Mouse (Mus musculus): ENCODE results near the gene Llgl1. TPM values are rescaled to one million over a fixed set of nuclear protein-coding genes. Genes with fewer than 3 reads are reported as not detected.

Gene Llgl1
- polyA plus RNA-seq, 1 experiment from 2014 or later = 43.8 TPM

DNA sequence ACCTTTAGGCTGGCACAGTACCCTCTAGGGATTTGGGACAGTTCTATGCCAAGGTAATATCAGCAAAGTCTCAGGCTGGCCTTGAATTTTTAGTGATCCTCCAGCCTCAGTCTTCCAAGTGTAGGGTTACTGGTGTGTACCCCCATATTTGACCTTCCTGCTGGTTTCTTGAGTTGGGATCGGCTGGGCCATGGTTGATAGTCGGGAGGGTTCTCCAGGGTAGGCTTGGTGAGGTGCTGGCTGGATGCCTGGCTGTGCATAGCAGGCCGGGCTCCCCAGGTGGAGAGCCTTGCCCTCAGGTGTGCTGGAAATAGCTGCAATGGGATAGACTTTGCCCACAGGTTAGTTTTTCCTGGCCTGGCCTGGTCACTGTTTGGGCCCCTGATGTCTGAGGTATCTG, 5.7 kb downstream of the Llgl1 start:
- DNase-seq (ENCODE audit: low spot score) (no peak), ATAC-seq (ENCODE audit: low FRiP score) (no peak)
- 97% methylated on average over 3 of the region's 3 CpGs for WGBS
- no peaks in the 10 kb centered on the region for H3K9me3 ChIP-seq (ENCODE audit: control insufficient read depth, low read length)
- H3K4me1 ChIP-seq (replicated peaks; ENCODE audit: control insufficient read depth, insufficient read depth, low read length) = peaks cover 21% of the 10 kb centered on the region
- H3K27ac ChIP-seq = no peak overlapping the region
- peaks cover 60% of the 10 kb centered on the region for H3K36me3 ChIP-seq (replicated peaks; ENCODE audit: control insufficient read depth, insufficient read depth)
- H3K4me2 ChIP-seq (replicated peaks) = no peak overlapping the region
- H3K27me3 ChIP-seq (ENCODE audit: control insufficient read depth, insufficient read depth, low read length) = no peaks in the 10 kb centered on the region
- 0 out of 2 replicates have a peak overlapping the region, but pooled peaks have one; percentile 8 for H3K9ac ChIP-seq
- no peak overlapping the region for H3K4me3 ChIP-seq (replicated peaks; ENCODE audit: low read length)

DNA sequence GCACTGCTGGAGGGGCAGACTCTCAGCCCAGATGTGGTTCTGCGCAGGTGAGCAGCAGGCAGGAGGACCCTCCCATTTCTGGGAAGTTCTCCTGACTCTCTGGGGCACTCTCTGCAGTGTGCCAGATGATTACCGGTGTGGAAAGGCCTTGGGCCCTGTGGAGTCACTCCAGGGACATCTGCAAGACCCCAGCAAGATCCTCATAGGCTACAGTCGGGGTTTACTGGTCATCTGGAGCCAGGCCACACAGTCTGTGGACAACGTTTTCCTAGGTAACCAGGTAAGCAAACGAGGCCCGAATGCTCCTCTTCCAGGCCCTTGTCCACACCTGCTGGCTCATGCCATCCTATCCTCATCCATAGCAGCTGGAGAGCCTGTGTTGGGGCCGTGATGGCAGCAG, 6.6 kb downstream of the Llgl1 start:
- Histone ChIP-seq H3K9me3 (ENCODE audit: control insufficient read depth, low read length) (no peaks in the 10 kb centered on the region), H3K4me1 (replicated peaks; ENCODE audit: control insufficient read depth, insufficient read depth, low read length) (peaks cover 14% of the 10 kb centered on the region), H3K27me3 (ENCODE audit: control insufficient read depth, insufficient read depth, low read length) (no peaks in the 10 kb centered on the region), H3K9ac (no peak overlapping the region), H3K4me3 (replicated peaks; ENCODE audit: low read length) (no peak overlapping the region), H3K4me2 (replicated peaks) (no peak overlapping the region), H3K27ac (no peak overlapping the region), H3K36me3 (replicated peaks; ENCODE audit: control insufficient read depth, insufficient read depth) (peaks cover 68% of the 10 kb centered on the region)
- ATAC-seq (ENCODE audit: low FRiP score) (no peak), DNase-seq (ENCODE audit: low spot score) (no peak)
- 94% methylated on average over 7 of the region's 7 CpGs for WGBS

DNA sequence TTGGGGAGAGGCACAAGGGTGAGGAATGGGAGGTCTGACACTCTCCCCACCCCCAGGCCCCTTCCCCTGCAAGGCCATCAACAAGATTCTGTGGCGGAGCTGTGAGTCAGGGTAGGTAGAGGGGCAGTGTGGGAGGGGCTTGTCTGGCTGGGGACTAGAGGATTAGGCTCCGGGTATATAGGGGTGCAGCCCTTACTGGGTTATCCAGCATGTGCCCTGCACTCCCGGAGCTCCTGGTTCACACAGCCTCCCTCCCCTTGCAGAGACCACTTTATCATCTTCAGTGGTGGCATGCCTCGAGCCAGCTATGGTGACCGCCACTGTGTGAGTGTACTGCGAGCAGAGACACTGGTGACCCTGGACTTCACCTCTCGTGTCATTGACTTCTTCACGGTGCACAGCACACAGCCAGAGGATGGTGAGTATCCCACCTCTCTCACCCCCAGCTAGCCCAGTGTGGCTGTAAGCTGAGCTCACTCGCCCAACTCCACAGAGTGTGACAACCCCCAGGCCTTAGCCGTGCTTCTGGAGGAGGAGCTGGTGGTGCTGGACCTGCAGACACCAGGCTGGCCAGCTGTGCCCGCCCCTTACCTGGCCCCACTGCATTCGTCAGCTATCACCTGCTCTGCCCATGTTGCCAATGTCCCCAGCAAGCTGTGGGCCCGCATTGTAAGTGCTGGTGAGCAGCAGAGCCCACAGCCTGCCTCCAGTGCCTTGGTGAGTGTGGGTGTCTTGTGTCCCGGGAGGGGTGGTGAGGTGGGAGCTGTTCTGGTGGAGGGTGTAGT, 7.4 kb downstream of the Llgl1 start:
- H3K36me3 ChIP-seq (replicated peaks; ENCODE audit: control insufficient read depth, insufficient read depth) = peaks cover 77% of the 10 kb centered on the region
- no peak overlapping the region for H3K4me2 ChIP-seq (replicated peaks)
- H3K27me3 ChIP-seq (ENCODE audit: control insufficient read depth, insufficient read depth, low read length) = no peaks in the 10 kb centered on the region
- no peak overlapping the region for H3K27ac ChIP-seq
- ATAC-seq (ENCODE audit: low FRiP score) (no peak), DNase-seq (ENCODE audit: low spot score) (no peak)
- H3K4me3 ChIP-seq (replicated peaks; ENCODE audit: low read length) = no peak overlapping the region
- H3K9ac ChIP-seq = no peak overlapping the region
- 85% methylated on average over 14 of the region's 14 CpGs for WGBS
- no peaks in the 10 kb centered on the region for H3K9me3 ChIP-seq (ENCODE audit: control insufficient read depth, low read length)
- peaks cover 6% of the 10 kb centered on the region; the same call in 1 of the 2 replicates for H3K4me1 ChIP-seq (replicated peaks; ENCODE audit: control insufficient read depth, insufficient read depth, low read length)

DNA sequence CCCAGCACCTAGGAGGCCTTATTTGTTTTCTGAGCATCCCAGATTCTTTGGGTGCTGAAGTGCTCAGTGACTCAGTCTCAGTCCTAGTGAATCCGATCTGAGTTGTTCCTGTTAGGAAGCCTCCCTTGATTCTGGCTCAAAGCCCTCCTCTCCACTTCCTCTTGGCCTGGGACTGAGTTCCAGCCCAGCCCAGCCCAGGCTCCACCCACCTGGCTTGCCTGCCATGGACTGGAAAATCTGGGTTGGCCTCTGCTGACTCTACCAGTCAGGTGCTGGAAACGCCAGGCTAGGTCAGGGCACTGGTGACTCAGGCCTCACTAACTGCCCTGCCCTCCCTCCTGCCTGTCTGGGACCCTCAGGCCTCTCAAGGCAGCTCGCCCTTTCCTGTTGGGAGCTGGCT, 8.1 kb downstream of the Llgl1 start:
- Histone ChIP-seq H3K4me3 (replicated peaks; ENCODE audit: low read length) (no peak overlapping the region), H3K4me2 (replicated peaks) (no peak overlapping the region), H3K9me3 (ENCODE audit: control insufficient read depth, low read length) (no peaks in the 10 kb centered on the region), H3K27me3 (ENCODE audit: control insufficient read depth, insufficient read depth, low read length) (no peaks in the 10 kb centered on the region), H3K36me3 (replicated peaks; ENCODE audit: control insufficient read depth, insufficient read depth) (peaks cover 84% of the 10 kb centered on the region), H3K4me1 (replicated peaks; ENCODE audit: control insufficient read depth, insufficient read depth, low read length) (0 out of 2 replicates have a peak, but pooled peaks cover 4% of the 10 kb centered on the region), H3K27ac (no peak overlapping the region), H3K9ac (no peak overlapping the region)
- no peak for ATAC-seq (ENCODE audit: low FRiP score)
- no peak for DNase-seq (ENCODE audit: low spot score)
- 91% methylated on average over 3 of the region's 3 CpGs for WGBS

DNA sequence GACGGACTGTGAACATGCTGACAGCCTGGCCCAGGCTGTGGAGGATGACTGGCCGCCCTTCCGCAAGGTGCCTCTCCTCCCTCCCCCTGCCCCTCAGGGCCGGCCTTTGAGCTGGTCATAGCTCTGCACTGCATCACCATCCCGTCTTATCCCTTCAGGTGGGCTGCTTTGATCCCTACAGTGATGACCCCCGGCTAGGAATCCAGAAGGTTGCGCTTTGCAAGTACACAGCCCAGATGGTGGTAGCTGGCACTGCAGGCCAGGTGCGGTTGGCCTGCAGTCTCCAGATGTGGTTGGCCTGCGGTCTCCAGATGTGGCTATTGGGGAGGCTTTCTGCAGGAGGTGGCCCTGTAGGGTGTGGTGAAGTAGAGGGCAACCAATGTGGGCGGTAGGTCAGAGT, 9.1 kb downstream of the Llgl1 start:
- 93% methylated on average over 10 of the region's 10 CpGs for WGBS
- H3K9me3 ChIP-seq (ENCODE audit: control insufficient read depth, low read length) = no peaks in the 10 kb centered on the region
- DNase-seq (ENCODE audit: low spot score) = no peak

DNA sequence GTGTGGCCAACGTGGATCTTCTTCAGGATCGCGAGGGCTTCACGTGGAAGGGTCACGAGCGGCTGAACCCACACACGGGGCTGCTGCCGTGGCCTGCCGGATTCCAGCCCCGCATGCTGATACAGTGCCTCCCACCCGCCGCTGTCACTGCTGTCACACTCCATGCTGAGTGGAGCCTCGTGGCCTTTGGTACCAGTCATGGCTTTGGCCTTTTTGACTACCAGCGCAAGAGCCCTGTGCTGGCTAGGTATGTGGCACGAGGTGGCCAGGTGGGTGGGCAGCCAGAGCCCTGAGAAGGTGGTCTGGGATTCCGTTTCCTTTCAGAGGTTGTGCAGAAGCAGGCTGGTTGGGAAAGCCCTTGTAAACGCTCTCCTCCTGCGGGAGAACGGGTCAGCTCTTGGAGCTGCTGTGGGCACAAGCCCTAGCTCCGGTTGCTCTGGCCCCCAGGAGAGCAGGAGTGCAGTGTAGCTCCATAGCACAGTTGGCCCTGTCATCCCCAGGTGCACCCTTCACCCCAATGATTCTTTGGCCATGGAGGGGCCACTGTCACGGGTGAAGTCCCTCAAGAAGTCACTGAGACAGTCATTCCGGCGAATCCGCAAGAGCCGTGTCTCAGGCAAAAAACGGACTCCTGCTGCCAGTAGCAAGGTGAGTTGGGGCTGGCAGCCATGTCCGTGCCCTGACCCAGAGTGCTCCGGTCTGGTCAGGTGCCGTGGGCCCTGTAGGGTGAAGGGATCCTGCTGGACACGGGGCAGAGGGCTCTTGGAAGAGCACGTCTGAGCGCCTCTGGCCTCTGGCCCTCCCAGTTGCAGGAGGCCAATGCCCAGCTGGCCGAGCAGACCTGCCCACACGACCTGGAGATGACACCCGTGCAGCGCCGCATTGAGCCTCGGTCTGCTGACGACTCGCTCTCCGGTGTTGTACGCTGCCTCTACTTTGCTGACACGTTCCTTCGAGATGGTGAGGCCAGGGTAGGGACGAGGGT, 10.2 kb downstream of the Llgl1 start:
- WGBS = 94% methylated on average over 45 of the region's 45 CpGs
- no peak overlapping the region for H3K4me2 ChIP-seq (replicated peaks)
- no peak overlapping the region for H3K27ac ChIP-seq
- DNase-seq (ENCODE audit: low spot score) (no peak), ATAC-seq (ENCODE audit: low FRiP score) (no peak)
- no peaks in the 10 kb centered on the region for H3K9me3 ChIP-seq (ENCODE audit: control insufficient read depth, low read length)
- H3K9ac ChIP-seq = no peak overlapping the region
- peaks cover 100% of the 10 kb centered on the region for H3K36me3 ChIP-seq (replicated peaks; ENCODE audit: control insufficient read depth, insufficient read depth)
- H3K4me3 ChIP-seq (replicated peaks; ENCODE audit: low read length) = no peak overlapping the region
- H3K4me1 ChIP-seq (replicated peaks; ENCODE audit: control insufficient read depth, insufficient read depth, low read length) = no peaks in the 10 kb centered on the region
- H3K27me3 ChIP-seq (ENCODE audit: control insufficient read depth, insufficient read depth, low read length) = no peaks in the 10 kb centered on the region

More for the DNA sequence above, 9.1 kb downstream of the Llgl1 start:
- ATAC-seq (ENCODE audit: low FRiP score) = no peak
- H3K27ac ChIP-seq = no peak overlapping the region
- no peaks in the 10 kb centered on the region for H3K4me1 ChIP-seq (replicated peaks; ENCODE audit: control insufficient read depth, insufficient read depth, low read length)
- no peaks in the 10 kb centered on the region for H3K27me3 ChIP-seq (ENCODE audit: control insufficient read depth, insufficient read depth, low read length)
- H3K36me3 ChIP-seq (replicated peaks; ENCODE audit: control insufficient read depth, insufficient read depth) = peaks cover 94% of the 10 kb centered on the region
- H3K4me2 ChIP-seq (replicated peaks) = no peak overlapping the region
- no peak overlapping the region for H3K4me3 ChIP-seq (replicated peaks; ENCODE audit: low read length)
- no peak overlapping the region for H3K9ac ChIP-seq

DNA sequence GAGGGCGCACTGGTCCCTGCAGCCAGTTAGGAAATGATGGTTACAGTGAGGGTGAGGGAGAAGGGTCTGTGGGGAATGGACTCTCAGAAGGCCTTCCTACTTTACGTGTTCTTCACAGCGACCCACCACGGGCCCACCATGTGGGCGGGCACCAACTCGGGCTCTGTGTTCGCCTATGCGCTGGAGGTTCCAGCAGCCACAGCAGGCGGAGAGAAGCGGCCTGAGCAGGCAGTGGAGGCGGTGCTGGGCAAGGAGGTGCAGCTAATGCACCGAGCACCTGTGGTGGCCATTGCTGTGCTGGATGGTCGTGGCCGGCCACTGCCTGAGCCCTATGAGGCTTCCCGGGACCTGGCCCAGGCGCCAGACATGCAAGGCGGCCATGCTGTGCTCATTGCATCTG, 11.7 kb downstream of the Llgl1 start:
- Histone ChIP-seq H3K4me3 (replicated peaks; ENCODE audit: low read length) (no peak overlapping the region), H3K9me3 (ENCODE audit: control insufficient read depth, low read length) (no peaks in the 10 kb centered on the region), H3K9ac (no peak overlapping the region), H3K36me3 (replicated peaks; ENCODE audit: control insufficient read depth, insufficient read depth) (peaks cover 100% of the 10 kb centered on the region), H3K4me1 (replicated peaks; ENCODE audit: control insufficient read depth, insufficient read depth, low read length) (no peaks in the 10 kb centered on the region), H3K27me3 (ENCODE audit: control insufficient read depth, insufficient read depth, low read length) (no peaks in the 10 kb centered on the region), H3K27ac (no peak overlapping the region), H3K4me2 (replicated peaks) (no peak overlapping the region)
- ATAC-seq (ENCODE audit: low FRiP score) = no peak
- 91% methylated on average over 17 of the region's 17 CpGs for WGBS
- DNase-seq (ENCODE audit: low spot score) = no peak

DNA sequence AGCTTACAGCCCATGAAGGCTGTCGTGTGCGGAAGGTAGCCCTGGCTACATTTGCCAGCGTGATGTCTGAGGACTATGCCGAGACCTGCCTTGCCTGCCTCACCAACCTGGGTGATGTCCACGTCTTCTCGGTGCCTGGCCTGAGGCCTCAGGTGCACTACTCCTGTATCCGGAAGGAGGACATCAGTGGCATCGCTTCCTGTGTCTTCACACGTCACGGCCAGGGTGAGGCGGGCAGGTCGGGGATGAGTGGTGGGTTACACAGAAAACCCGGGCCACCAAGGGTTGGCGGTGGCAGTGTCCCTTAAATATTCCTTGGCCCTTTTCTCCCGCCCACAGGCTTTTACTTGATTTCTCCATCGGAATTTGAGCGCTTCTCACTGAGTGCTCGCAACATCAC, 12.5 kb downstream of the Llgl1 start:
- Histone ChIP-seq H3K4me2 (replicated peaks) (no peak overlapping the region), H3K27me3 (ENCODE audit: control insufficient read depth, insufficient read depth, low read length) (no peaks in the 10 kb centered on the region), H3K9me3 (ENCODE audit: control insufficient read depth, low read length) (no peaks in the 10 kb centered on the region), H3K4me3 (replicated peaks; ENCODE audit: low read length) (no peak overlapping the region), H3K36me3 (replicated peaks; ENCODE audit: control insufficient read depth, insufficient read depth) (peaks cover 100% of the 10 kb centered on the region), H3K27ac (no peak overlapping the region), H3K4me1 (replicated peaks; ENCODE audit: control insufficient read depth, insufficient read depth, low read length) (no peaks in the 10 kb centered on the region), H3K9ac (no peak overlapping the region)
- ATAC-seq (ENCODE audit: low FRiP score) (no peak), DNase-seq (ENCODE audit: low spot score) (no peak)
- WGBS = 96% methylated on average over 18 of the region's 18 CpGs

DNA sequence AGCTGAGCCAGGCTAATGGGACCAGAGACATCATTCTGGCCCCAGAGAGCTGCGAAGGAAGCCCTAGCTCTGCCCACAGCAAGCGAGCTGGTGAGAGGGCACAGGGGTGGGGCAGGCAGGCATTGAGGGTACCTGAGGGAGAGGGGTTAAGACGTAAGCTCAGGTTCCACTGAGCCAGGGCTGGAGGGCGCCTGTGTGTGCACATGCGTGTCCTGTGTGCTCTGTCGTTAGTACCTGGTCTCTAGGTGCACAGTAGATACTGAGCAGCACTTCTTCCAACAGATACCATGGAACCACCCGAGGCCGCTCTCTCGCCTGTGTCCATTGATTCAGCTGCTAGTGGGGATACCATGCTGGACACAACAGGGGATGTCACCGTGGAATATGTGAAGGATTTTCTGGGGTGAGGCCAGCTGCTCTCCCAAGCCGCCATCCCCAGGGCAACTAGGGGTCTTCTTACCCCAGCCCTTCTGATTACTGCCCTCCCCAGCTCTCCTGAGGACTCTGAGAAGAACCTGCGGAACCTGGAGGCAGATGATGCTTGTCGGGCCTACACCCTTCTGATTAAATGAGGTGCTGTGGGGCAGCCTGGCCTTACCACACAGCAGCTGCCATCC, 13.2 kb downstream of the Llgl1 start:
- ATAC-seq (ENCODE audit: low FRiP score) = no peak
- no peak overlapping the region for H3K9ac ChIP-seq
- DNase-seq (ENCODE audit: low spot score) = no peak
- WGBS = 93% methylated on average over 13 of the region's 13 CpGs
- H3K4me1 ChIP-seq (replicated peaks; ENCODE audit: control insufficient read depth, insufficient read depth, low read length) = no peaks in the 10 kb centered on the region
- no peak overlapping the region for H3K27ac ChIP-seq
- H3K9me3 ChIP-seq (ENCODE audit: control insufficient read depth, low read length) = no peaks in the 10 kb centered on the region
- no peak overlapping the region for H3K4me3 ChIP-seq (replicated peaks; ENCODE audit: low read length)
- no peak overlapping the region for H3K4me2 ChIP-seq (replicated peaks)
- H3K27me3 ChIP-seq (ENCODE audit: control insufficient read depth, insufficient read depth, low read length) = no peaks in the 10 kb centered on the region
- H3K36me3 ChIP-seq (replicated peaks; ENCODE audit: control insufficient read depth, insufficient read depth) = peaks cover 100% of the 10 kb centered on the region

Measured in hindbrain, embryonic 14.5 days (tissue).